Mouse (Mus musculus) midbrain, embryonic 10.5 days (tissue): ENCODE results near the gene Gm11937. TPM values are rescaled to one million over a fixed set of nuclear protein-coding genes. Genes with fewer than 3 reads are reported as not detected.

ENCODE experiments used
- DNase-seq: peaks from one replicate; pipeline ENCODE4 v3.0.0-alpha.2; 2017; ENCODE audit warnings: low spot score
- H3K27ac ChIP-seq: fragments of 300-500 bp; sonication (generic); replicated peaks from 2 replicates; pipeline ENCODE4 v1.5.1; 2016; ENCODE audit warnings: mild to moderate bottlenecking
- H3K27me3 ChIP-seq: fragments of 300-500 bp; sonication (generic); 2 replicates; pipeline ENCODE4 v1.6.1; 2016; ENCODE audit warnings: low read depth, mild to moderate bottlenecking; ENCODE audit not compliant: poor library complexity, severe bottlenecking
- H3K36me3 ChIP-seq: fragments of 300-500 bp; sonication (generic); 2 replicates; pipeline ENCODE4 v1.6.1; 2016; ENCODE audit warnings: mild to moderate bottlenecking, moderate library complexity
- H3K4me1 ChIP-seq: fragments of 300-500 bp; sonication (generic); 2 replicates; pipeline ENCODE4 v1.6.1; 2016
- H3K4me3 ChIP-seq: fragments of 300-500 bp; sonication (generic); 2 replicates; pipeline ENCODE4 v1.5.1; 2016; ENCODE audit warnings: mild to moderate bottlenecking, moderate library complexity
- H3K9me3 ChIP-seq: fragments of 300-500 bp; sonication (generic); replicated peaks from 2 replicates; pipeline ENCODE4 v1.6.1; 2016; ENCODE audit warnings: mild to moderate bottlenecking
- WGBS: fragments of 180-500 bp; shearing (Covaris S2); methylation state at CpG from one replicate; pipeline ENCODE4 v1.1.7; 2016; 5-methylcytosine and 5-hydroxymethylcytosine counted together
- polyA plus RNA-seq: library from polyadenylated mRNA; unstranded; fragments of >200 nt; fragmentation: Nextera tagmentation; extraction: Ambion mirVana; gene quantifications from 2 replicates; pipeline ENCODE4 v1.2.1, GENCODE M21; 2016

Gm11937 gene
- polyA plus RNA-seq, 1 experiment from 2014 or later, result not detected

DNA sequence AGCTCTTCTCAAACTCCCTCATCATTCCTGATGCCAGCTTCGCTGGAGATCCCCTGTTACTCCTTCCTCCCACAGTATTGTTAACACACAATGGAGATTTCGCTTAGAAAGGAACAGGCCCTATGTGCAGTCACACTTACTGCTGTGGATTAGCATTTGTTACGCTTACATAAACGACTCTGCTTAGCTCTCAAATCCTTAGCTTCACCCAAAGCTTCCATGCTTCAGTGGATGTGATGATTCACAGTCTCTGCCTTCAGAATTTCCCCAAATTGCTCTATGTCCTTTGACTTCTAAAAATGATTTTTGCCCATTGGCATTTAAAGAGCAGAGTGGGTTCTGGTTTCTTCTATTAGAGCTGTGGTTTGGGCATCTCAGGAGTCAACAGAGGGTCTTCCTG, 36.8 kb downstream of the Gm11937 start:
- peaks cover 15% of the 10 kb centered on the region for H3K4me1 ChIP-seq
- H3K4me3 ChIP-seq, result no peak overlapping the region
- H3K36me3 ChIP-seq, result no peaks in the 10 kb centered on the region
- H3K27ac ChIP-seq, result no peak overlapping the region
- WGBS, result 19% methylated on average over 4 of the region's 4 CpGs
- H3K27me3 ChIP-seq, result no peaks in the 10 kb centered on the region
- H3K9me3 ChIP-seq, result no peaks in the 10 kb centered on the region
- no peak for DNase-seq

- no peak for DNase-seq
- no peaks in the 10 kb centered on the region for H3K27me3 ChIP-seq
These were observed 43.5 kb downstream of the Gm11937 start, which contains the start of gene Krtap3-1 for GRCm38 (mm10) chr11:99566530-99566929. Krtap3-1 (minus strand) TSS chr11:99566630.

GRCm38 (mm10) chr11:99562580-99562979, 47.4 kb downstream of the Gm11937 start:
- DNase-seq, result no peak

More at GRCm38 (mm10) chr11:99566530-99566929, 43.5 kb downstream of the Gm11937 start, which contains the start of gene Krtap3-1:
- no peak within 1 kb of the TSS for H3K27ac ChIP-seq
- no peaks in the 10 kb centered on the region for H3K9me3 ChIP-seq
- H3K4me1 ChIP-seq, result no peaks in the 10 kb centered on the region
- H3K4me3 ChIP-seq, result no peak within 1 kb of the TSS
- no peaks in the 10 kb centered on the region for H3K36me3 ChIP-seq
- WGBS, result 93% methylated on average over 7 of the region's 7 CpGs

More at GRCm38 (mm10) chr11:99562580-99562979, 47.4 kb downstream of the Gm11937 start:
- Histone ChIP-seq H3K4me3 (no peak overlapping the region), H3K9me3 (no peaks in the 10 kb centered on the region), H3K27me3 (no peaks in the 10 kb centered on the region), H3K27ac (no peak overlapping the region), H3K36me3 (no peaks in the 10 kb centered on the region), H3K4me1 (no peaks in the 10 kb centered on the region)
- 87% methylated on average over 6 of the region's 6 CpGs for WGBS

Other genes starting within 250 kb of the Gm11937 start
- 0.21 and 0.32 TPM in 2 replicates for gene Krt28, start 235.3 kb downstream of the Gm11937 start, polyA plus RNA-seq
- gene Krt10, start 220.8 kb downstream of the Gm11937 start, polyA plus RNA-seq, result 24.0 and 27.6 TPM in 2 replicates
- not detected in 2 replicates for gene Krt12, start 187.9 kb downstream of the Gm11937 start, polyA plus RNA-seq
- gene Krt20, start 172.0 kb downstream of the Gm11937 start, polyA plus RNA-seq, result 0.65 and 0.68 TPM in 2 replicates
- gene Krt23, start 117.1 kb downstream of the Gm11937 start, polyA plus RNA-seq, result not detected in 2 replicates
- gene Krt39, start 88.9 kb downstream of the Gm11937 start, polyA plus RNA-seq, result not detected in 2 replicates
- gene Krt40, start 67.0 kb downstream of the Gm11937 start, polyA plus RNA-seq, result not detected in 2 replicates
- gene Krtap3-3, start 59.3 kb downstream of the Gm11937 start, polyA plus RNA-seq, result not detected in 2 replicates
- not detected in 2 replicates for gene Krtap3-2, start 53.3 kb downstream of the Gm11937 start, polyA plus RNA-seq
- not detected in 2 replicates for gene Gm11939, start 50.7 kb downstream of the Gm11937 start, polyA plus RNA-seq
- not detected in 2 replicates for gene Krtap3-1, start 43.6 kb downstream of the Gm11937 start, polyA plus RNA-seq
- not detected in 2 replicates for gene Krtap1-5, start 29.2 kb downstream of the Gm11937 start, polyA plus RNA-seq
- not detected in 2 replicates for gene Krtap1-4, start 26.5 kb downstream of the Gm11937 start, polyA plus RNA-seq
- gene Krtap1-3, start 18.9 kb downstream of the Gm11937 start, polyA plus RNA-seq, result not detected in 2 replicates
- gene Krtap9-3, start 12.1 kb downstream of the Gm11937 start, polyA plus RNA-seq, result not detected in 2 replicates
- not detected in 2 replicates for gene Gm11938, start 6.9 kb downstream of the Gm11937 start, polyA plus RNA-seq
- not detected in 2 replicates for gene Krtap2-4, start 4.7 kb upstream of the Gm11937 start, polyA plus RNA-seq
- not detected in 2 replicates for gene Gm11562, start 10.2 kb upstream of the Gm11937 start, polyA plus RNA-seq
- gene Krtap4-1, start 18.0 kb upstream of the Gm11937 start, polyA plus RNA-seq, result not detected in 2 replicates
- gene Krtap4-2, start 24.9 kb upstream of the Gm11937 start, polyA plus RNA-seq, result not detected in 2 replicates
- gene Krtap4-7, start 33.9 kb upstream of the Gm11937 start, polyA plus RNA-seq, result not detected in 2 replicates
- not detected in 2 replicates for gene Gm11555, start 40.0 kb upstream of the Gm11937 start, polyA plus RNA-seq
- gene Gm11563, start 48.8 kb upstream of the Gm11937 start, polyA plus RNA-seq, result not detected in 2 replicates
- not detected in 2 replicates for gene Krtap4-6, start 55.8 kb upstream of the Gm11937 start, polyA plus RNA-seq
- gene Gm14190, start 80.6 kb upstream of the Gm11937 start, polyA plus RNA-seq, result not detected in 2 replicates
- gene Gm14180, start 124.1 kb upstream of the Gm11937 start, polyA plus RNA-seq, result not detected in 2 replicates
- gene Gm11595, start 162.7 kb upstream of the Gm11937 start, polyA plus RNA-seq, result not detected in 2 replicates
- not detected in 2 replicates for gene Krtap4-8, start 170.5 kb upstream of the Gm11937 start, polyA plus RNA-seq
- not detected in 2 replicates for gene Krtap4-9, start 175.0 kb upstream of the Gm11937 start, polyA plus RNA-seq
- not detected in 2 replicates for gene Gm11596, start 183.3 kb upstream of the Gm11937 start, polyA plus RNA-seq
- not detected in 2 replicates for gene Gm11569, start 188.7 kb upstream of the Gm11937 start, polyA plus RNA-seq
- gene Gm11554, start 194.3 kb upstream of the Gm11937 start, polyA plus RNA-seq, result not detected in 2 replicates
- not detected in 2 replicates for gene Krtap4-13, start 199.7 kb upstream of the Gm11937 start, polyA plus RNA-seq
- gene Gm11564, start 205.5 kb upstream of the Gm11937 start, polyA plus RNA-seq, result not detected in 2 replicates
- gene 2300003K06Rik, start 227.9 kb upstream of the Gm11937 start, polyA plus RNA-seq, result not detected in 2 replicates
- gene Krtap4-16, start 241.4 kb upstream of the Gm11937 start, polyA plus RNA-seq, result not detected in 2 replicates
- gene Gm11568, start 247.7 kb upstream of the Gm11937 start, polyA plus RNA-seq, result not detected in 2 replicates